Mouse (Mus musculus) liver, embryonic 14.5 days (tissue): Measurements from ENCODE around the gene Ikzf1.

Experiments
- CTCF ChIP-seq: IDR thresholded peaks from 2 replicates; pipeline ENCODE4 v1.5.1; 2016; ENCODE audit warnings: antibody characterized with exemption, low read depth, control low read depth
- EP300 ChIP-seq: IDR thresholded peaks from 2 replicates; pipeline ENCODE4 v1.6.1; 2016; ENCODE audit warnings: antibody characterized with exemption, low read depth

DNA sequence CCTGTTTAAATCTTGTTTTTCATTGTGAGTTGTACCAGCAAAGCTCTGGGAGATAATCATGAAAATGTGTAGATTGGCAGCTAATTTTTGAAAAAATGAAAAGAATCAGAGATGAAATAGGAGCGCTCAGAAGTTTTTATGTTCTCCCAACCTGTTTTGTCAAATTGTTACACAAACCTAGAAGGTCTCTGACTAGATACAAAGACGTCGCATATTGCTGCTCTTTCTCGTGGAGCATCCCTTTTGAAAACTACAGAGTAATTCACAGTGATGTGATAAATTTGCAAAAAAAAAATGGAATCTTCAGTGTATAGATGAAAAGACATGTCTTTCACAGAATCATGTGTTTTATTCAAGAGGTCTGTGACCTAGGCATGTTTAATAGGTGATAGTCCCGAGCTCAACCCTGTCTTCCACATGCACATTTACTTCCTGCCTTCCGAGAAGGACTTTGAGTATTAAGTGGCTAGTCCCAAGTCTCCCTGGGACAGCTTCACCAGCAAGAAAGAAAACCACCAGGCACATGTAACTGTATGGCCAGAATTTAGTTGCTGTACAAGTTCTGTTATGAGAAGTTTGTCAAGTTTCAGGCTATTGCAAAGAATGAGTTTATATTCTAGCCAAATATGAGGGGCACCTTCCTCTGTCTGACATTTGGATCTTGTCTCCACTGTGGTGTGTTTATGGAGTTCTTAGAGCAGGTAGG, 9.8 kb downstream of the Ikzf1 start:
- TF ChIP-seq CTCF (no peak), EP300 (no peak)
